Mouse (Mus musculus) heart, embryonic 16.5 days (tissue): ENCODE measurements around the gene Rab11fip2. TPM values are rescaled to one million over a fixed set of nuclear protein-coding genes. Genes with fewer than 3 reads are reported as not detected.
A peak's percentile ranks its signal among the peaks of the same experiment; 100 is the strongest.

Experiments used
- ATAC-seq: fragments of 200-750 bp; cut with Nextera tagmentation; replicated peaks from 2 replicates; pipeline ENCODE4 v1.8.0; 2017; ENCODE audit warnings: moderate number of reproducible peaks; ENCODE audit not compliant: insufficient read depth, low FRiP score; ENCODE audit errors: extremely low read depth
- H3K27ac ChIP-seq: fragments of 300-500 bp; sonication (generic); 2 replicates; pipeline ENCODE4 v1.5.1; 2014; ENCODE audit warnings: mild to moderate bottlenecking, low read length, control low read depth, moderate library complexity
- H3K27me3 ChIP-seq: fragments of 300-500 bp; sonication (generic); 2 replicates; pipeline ENCODE4 v1.6.1; 2014; ENCODE audit warnings: low read length, mixed read lengths; ENCODE audit not compliant: control insufficient read depth, insufficient read depth
- H3K36me3 ChIP-seq: fragments of 300-500 bp; sonication (generic); 2 replicates; pipeline ENCODE4 v1.6.1; 2014; ENCODE audit not compliant: control insufficient read depth, insufficient read depth
- H3K4me1 ChIP-seq: fragments of 300-500 bp; sonication (generic); 2 replicates; pipeline ENCODE4 v1.6.1; 2014; ENCODE audit warnings: low read length, mixed read lengths; ENCODE audit not compliant: control insufficient read depth, insufficient read depth
- H3K4me2 ChIP-seq: fragments of 300-500 bp; sonication (generic); 2 replicates; pipeline ENCODE4 v1.6.1; 2014; ENCODE audit warnings: low read depth, mild to moderate bottlenecking, control low read depth, low read length
- H3K4me3 ChIP-seq: fragments of 300-500 bp; sonication (generic); 2 replicates; pipeline ENCODE4 v1.5.1; 2014; ENCODE audit warnings: mild to moderate bottlenecking, control low read depth, low read length
- H3K9ac ChIP-seq: fragments of 300-500 bp; sonication (generic); 2 replicates; pipeline ENCODE4 v1.6.1; 2014; ENCODE audit warnings: low read length, control low read depth
- H3K9me3 ChIP-seq: fragments of 300-500 bp; sonication (generic); replicated peaks from 2 replicates; pipeline ENCODE4 v1.6.1; 2016; ENCODE audit warnings: low read length; ENCODE audit not compliant: control insufficient read depth
- WGBS: fragments of 180-500 bp; shearing (Covaris S2); extraction: QIAGEN DNeasy Blood & Tissue Kit; methylation state at CpG from one replicate; pipeline ENCODE4 v1.1.7; 2014; 5-methylcytosine and 5-hydroxymethylcytosine counted together
- polyA plus RNA-seq: library from polyadenylated mRNA; unstranded; fragments of >200 nt; fragmentation: Nextera tagmentation; extraction: Ambion mirVana; gene quantifications from 2 replicates; pipeline ENCODE4 v1.2.1, GENCODE M21; 2015

The Rab11fip2 gene
- 1.8 and 1.9 TPM in 2 replicates for polyA plus RNA-seq

DNA sequence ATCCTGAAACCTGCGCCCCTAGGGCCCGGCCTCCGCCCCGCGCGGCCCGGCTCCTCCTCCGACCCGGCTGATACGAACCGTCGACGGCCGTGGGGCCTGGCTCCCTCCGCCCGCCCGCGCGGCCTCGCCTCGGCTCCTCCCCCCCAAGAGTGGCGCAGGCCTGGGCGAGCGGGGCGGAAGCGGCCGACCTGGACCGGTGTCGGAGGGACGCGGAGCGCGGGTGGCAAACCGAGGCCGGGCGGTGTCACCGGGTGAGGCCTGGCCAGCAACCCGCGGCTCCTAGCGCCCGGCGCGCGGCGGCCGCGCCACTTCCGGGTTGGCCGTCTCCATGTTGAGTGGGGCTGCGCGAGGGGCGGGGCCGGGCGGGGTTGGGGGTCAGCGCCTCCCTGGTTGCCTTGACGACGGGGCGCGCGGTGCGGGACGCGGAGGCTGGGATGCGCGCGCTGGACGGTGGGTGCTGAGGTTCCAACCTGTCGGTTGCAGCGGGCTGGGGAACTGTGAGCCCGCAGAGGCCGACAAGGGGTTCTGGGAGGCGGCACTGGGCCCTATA is at the start of gene Rab11fip2:
Gene Rab11fip2 (minus strand): TSS at position 333 of the 550 bp plus-strand sequence.
- under 1% methylated on average over 61 of the region's 72 CpGs for WGBS
- Histone ChIP-seq H3K36me3 (no peaks in the 10 kb centered on the region), H3K4me2 (peak within 1 kb of the TSS; percentile 73), H3K27ac (peak within 1 kb of the TSS; percentile 81), H3K27me3 (no peaks in the 10 kb centered on the region), H3K4me3 (peak within 1 kb of the TSS; percentile 73), H3K4me1 (0 out of 2 replicates have a peak, but pooled peaks cover 4% of the 10 kb centered on the region), H3K9me3 (no peaks in the 10 kb centered on the region), H3K9ac (peak within 1 kb of the TSS; percentile 74)
- ATAC-seq = peak; percentile 96

- Histone ChIP-seq H3K27ac (no peak overlapping the region), H3K4me1 (no peaks in the 10 kb centered on the region), H3K4me3 (no peak overlapping the region), H3K9ac (no peak overlapping the region), H3K27me3 (peaks cover 2% of the 10 kb centered on the region; the same call in 1 of the 2 replicates), H3K4me2 (no peak overlapping the region), H3K9me3 (no peaks in the 10 kb centered on the region), H3K36me3 (no peaks in the 10 kb centered on the region)
- whole genome bisulfite sequencing = 83% methylated on average over 1 of the region's 1 CpGs
- no peak for ATAC-seq
Measured at GRCm38 (mm10) chr19:59981588-59981987, 38.1 kb upstream of the Rab11fip2 start.

DNA sequence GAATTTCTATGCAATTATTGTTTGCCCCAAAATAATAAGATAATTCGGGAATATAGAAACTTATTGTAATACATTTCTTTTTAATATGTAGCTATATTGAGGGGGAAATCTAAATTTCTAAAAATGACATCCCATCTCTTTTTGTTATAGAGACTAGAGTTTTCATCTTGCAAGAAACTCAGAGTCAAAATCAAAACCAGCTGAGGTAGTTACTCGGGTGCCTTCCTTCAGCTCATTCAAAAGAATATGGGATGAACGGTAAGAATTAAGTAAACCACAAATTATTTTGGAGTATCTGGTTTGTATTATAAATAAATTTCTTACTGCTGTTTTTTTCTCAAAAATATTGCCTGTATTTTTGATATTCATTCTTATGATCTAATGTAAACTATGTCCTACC is 11.5 kb upstream of the Rab11fip2 start:
- Histone ChIP-seq H3K4me3 (no peak overlapping the region), H3K9me3 (no peaks in the 10 kb centered on the region), H3K9ac (no peak overlapping the region), H3K4me1 (no peaks in the 10 kb centered on the region), H3K27ac (no peak overlapping the region), H3K36me3 (no peaks in the 10 kb centered on the region), H3K27me3 (no peaks in the 10 kb centered on the region), H3K4me2 (no peak overlapping the region)
- WGBS = 76% methylated on average over 3 of the region's 3 CpGs
- ATAC-seq = no peak

DNA sequence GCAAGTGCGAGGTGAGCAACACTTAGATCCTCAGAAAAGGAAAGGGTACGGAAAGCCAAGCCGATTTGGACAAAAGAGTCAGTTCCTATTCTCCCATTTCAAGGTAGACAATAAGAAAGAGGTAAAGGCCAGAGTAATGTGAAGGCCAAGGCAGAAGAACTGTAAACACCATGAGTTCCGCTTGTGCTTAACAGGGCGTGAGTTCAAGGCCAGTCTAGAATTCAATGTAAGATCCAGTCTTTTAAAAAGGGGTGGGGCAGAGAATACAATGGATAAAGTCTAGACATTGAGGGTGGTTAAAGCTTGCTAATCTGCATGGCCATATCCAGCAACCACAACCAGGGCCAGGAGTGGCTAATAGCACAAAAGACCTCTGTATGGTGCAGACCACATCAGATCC is 6.3 kb upstream of the Rab11fip2 start:
- Histone ChIP-seq H3K4me1 (no peaks in the 10 kb centered on the region), H3K4me2 (no peak overlapping the region), H3K36me3 (no peaks in the 10 kb centered on the region), H3K4me3 (no peak overlapping the region), H3K27ac (no peak overlapping the region), H3K9ac (no peak overlapping the region), H3K27me3 (no peaks in the 10 kb centered on the region), H3K9me3 (no peaks in the 10 kb centered on the region)
- WGBS = 86% methylated on average over 5 of the region's 5 CpGs
- ATAC-seq = no peak

GRCm38 (mm10) chr19:59942716-59943321 is 635 bp downstream of the Rab11fip2 start:
- Histone ChIP-seq H3K9ac (peak overlapping the region; percentile 74), H3K4me2 (peak overlapping the region; percentile 73), H3K27ac (peak overlapping the region; percentile 81), H3K27me3 (no peaks in the 10 kb centered on the region), H3K9me3 (no peaks in the 10 kb centered on the region), H3K4me1 (0 out of 2 replicates have a peak, but pooled peaks cover 4% of the 10 kb centered on the region), H3K36me3 (no peaks in the 10 kb centered on the region), H3K4me3 (peak overlapping the region; percentile 73)
- peak; percentile 78 for ATAC-seq
- 3% methylated on average over 22 of the region's 27 CpGs for WGBS

GRCm38 (mm10) chr19:59939711-59940110 is 3.7 kb downstream of the Rab11fip2 start:
- H3K9ac ChIP-seq = no peak overlapping the region
- no peak overlapping the region for H3K4me3 ChIP-seq
- H3K36me3 ChIP-seq = peaks cover 5% of the 10 kb centered on the region; the same call in 1 of the 2 replicates
- H3K4me1 ChIP-seq = 0 out of 2 replicates have a peak, but pooled peaks cover 4% of the 10 kb centered on the region
- H3K27ac ChIP-seq = no peak overlapping the region
- H3K27me3 ChIP-seq = no peaks in the 10 kb centered on the region
- H3K9me3 ChIP-seq = no peaks in the 10 kb centered on the region
- WGBS = 77% methylated on average over 5 of the region's 5 CpGs
- H3K4me2 ChIP-seq = no peak overlapping the region
- no peak for ATAC-seq

DNA sequence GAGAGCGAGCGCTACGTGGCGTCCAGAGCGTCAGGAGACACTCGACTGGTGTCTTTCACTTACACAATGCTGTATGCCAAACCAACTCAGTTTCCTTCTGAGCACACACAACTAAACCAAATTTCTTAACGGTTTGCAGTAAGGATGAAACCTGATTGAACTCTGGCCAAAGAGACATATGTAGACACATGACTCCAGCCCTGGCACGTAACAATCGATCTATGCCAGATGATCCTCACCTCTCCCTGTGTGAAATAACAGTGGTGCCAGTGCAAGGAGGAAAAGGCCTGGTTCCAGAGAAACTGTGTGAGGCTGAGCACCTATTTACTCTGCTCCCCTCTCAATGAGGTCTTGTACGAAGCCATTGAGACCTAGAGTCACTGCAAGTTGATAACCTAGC is 11.4 kb downstream of the Rab11fip2 start:
- H3K4me3 ChIP-seq = no peak overlapping the region
- H3K9ac ChIP-seq = no peak overlapping the region
- H3K9me3 ChIP-seq = no peaks in the 10 kb centered on the region
- H3K36me3 ChIP-seq = peaks cover 5% of the 10 kb centered on the region; the same call in 1 of the 2 replicates
- H3K4me2 ChIP-seq = no peak overlapping the region
- H3K27ac ChIP-seq = no peak overlapping the region
- WGBS = 92% methylated on average over 10 of the region's 10 CpGs
- H3K4me1 ChIP-seq = no peaks in the 10 kb centered on the region
- ATAC-seq = no peak
- H3K27me3 ChIP-seq = no peaks in the 10 kb centered on the region

GRCm38 (mm10) chr19:59928672-59929071 is 14.8 kb downstream of the Rab11fip2 start:
- Histone ChIP-seq H3K36me3 (no peaks in the 10 kb centered on the region), H3K4me1 (no peaks in the 10 kb centered on the region), H3K9me3 (no peaks in the 10 kb centered on the region), H3K27ac (no peak overlapping the region), H3K4me2 (no peak overlapping the region), H3K27me3 (no peaks in the 10 kb centered on the region), H3K9ac (no peak overlapping the region), H3K4me3 (no peak overlapping the region)
- ATAC-seq = no peak
- 69% methylated on average over 4 of the region's 4 CpGs for whole genome bisulfite sequencing

GRCm38 (mm10) chr19:59926125-59926524 is 17.3 kb downstream of the Rab11fip2 start:
- no peak for ATAC-seq

More at GRCm38 (mm10) chr19:59926125-59926524, 17.3 kb downstream of the Rab11fip2 start:
- Histone ChIP-seq H3K9me3 (no peaks in the 10 kb centered on the region), H3K4me3 (no peak overlapping the region), H3K4me1 (no peaks in the 10 kb centered on the region), H3K4me2 (no peak overlapping the region), H3K27ac (no peak overlapping the region), H3K36me3 (no peaks in the 10 kb centered on the region), H3K9ac (no peak overlapping the region), H3K27me3 (no peaks in the 10 kb centered on the region)
- 75% methylated on average over 1 of the region's 1 CpGs for WGBS
